Mouse (Mus musculus): ENCODE data around the gene Mrpl50. TPM values are rescaled to one million over a fixed set of nuclear protein-coding genes. Genes with fewer than 3 reads are reported as not detected.
"Not testable (repeated sequence)": the region's sequence is repeated elsewhere in the genome, so short reads cannot be mapped to it uniquely, and the experiment has no call there.

Mrpl50 gene
- polyA plus RNA-seq, 1 experiment: 6.2 TPM

DNA sequence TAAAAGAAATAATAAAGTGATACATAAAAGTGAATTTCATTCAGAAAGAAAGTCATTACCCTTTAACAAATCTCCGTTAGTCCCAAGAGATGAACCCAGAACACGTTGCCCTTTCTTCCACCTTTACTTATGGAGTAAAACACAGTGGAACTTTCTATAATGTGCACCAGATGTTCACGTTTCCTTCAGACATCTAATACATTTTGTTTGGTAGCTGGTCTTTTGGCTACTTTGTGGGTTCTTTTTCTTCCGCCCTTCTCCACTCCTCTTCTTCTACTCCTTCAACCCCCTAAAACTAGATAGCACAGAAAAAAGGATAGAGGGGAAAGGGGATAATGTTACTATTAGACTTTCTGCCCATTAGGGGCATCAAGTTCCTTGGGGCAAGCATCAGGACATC, 8.3 kb downstream of the Mrpl50 start:
- WGBS: 92% methylated on average over 4 of the region's 4 CpGs
- no peak for DNase-seq (ENCODE audit: low read depth, low spot score)

DNA sequence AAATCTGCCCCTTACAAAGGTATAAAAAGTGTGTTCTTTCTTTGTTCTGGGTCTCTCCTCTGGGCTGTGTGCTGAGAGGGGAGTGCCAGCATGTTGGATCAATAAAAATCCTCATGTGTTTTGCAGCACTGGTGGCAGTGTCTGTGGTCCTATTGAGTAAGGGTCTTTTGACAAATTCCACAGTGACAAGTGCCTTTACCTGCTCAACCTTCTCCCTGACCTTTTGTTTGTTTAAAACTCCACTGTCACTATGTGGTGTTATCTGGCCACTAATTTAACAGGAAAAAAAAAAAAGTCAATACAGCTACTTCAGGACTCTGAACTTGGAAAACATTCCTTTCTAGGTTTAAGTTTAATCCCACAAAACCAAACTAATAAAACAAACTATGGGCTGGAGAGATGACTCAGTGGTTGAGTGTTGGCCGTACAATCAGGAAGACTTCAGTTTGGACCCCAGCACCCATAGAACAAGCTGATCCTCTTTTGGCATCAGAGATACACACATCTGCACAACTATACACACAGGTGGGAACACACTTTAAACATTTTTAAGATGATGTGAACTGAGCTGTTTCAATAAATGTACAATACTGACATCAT, 10.6 kb downstream of the Mrpl50 start:
- not testable (repeated sequence) for DNase-seq (ENCODE audit: low read depth, low spot score)

DNA sequence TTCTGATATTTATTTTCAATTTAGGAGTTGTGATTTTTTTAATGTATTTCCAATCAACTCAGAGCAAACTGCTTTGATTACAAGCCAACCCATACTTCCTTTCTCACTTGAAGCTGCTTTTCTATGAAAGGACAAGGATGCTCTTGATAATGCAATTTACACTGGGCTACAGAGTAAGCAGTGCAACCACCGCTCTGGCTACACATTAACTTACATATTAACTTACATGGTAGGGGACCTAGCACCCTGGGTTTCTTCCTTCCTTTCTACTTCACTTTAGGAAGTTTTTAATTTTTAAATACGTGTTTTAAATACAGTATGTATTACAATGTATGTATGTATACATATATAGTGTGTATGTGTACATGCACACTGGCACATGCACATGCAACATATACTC, 11.7 kb downstream of the Mrpl50 start:
- DNase-seq (ENCODE audit: low read depth, low spot score): no peak
- WGBS: 47% methylated on average over 2 of the region's 2 CpGs

More for the DNA sequence above, 10.6 kb downstream of the Mrpl50 start:
- WGBS: 12% methylated on average over 1 of the region's 1 CpGs

DNA sequence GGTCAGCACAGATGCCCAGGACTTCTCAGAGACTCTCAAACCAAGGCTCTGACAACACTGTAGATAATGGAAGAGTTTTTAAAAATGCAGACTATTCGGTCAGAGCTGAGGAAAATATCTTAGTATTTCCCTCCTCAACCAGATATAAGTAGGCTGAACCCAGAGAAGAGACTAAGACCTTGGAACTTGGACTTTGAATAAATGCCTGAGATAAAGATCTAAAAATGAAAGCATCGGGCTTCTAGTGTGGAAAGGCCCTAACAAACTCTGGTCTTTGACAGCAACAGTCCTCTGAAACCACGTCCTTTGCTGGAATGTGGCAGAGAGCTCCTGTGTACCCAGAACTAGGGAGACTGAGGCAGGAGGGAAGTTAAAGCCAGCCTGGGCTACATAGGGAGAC, 14.5 kb downstream of the Mrpl50 start, which contains the start of gene Baat:
Gene Baat (minus strand): TSS at position 172 of the 400 bp plus-strand sequence.
- 30% methylated on average over 3 of the region's 3 CpGs for WGBS
- DNase-seq (ENCODE audit: low read depth, low spot score): no peak

DNA sequence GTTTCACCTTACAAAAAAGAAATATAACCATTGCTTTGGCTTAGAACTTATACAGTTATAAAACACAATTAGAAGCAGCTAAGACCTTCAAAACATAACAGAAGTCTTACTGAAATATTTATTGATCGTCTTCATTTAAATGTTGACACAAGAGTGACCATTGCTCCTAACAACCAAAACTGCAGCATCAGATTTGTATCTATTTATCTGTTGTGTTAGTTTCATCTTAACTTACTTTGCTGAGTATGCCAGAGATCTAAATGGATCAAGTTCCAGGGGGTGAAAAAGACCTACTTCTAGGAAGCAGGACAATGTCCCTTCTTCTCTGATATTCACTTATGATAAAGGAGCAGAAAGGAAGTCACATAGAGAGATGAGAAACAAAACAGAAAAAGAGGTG, 17.3 kb downstream of the Mrpl50 start:
- 76% methylated on average over 1 of the region's 1 CpGs for WGBS
- no peak for DNase-seq (ENCODE audit: low read depth, low spot score)

DNA sequence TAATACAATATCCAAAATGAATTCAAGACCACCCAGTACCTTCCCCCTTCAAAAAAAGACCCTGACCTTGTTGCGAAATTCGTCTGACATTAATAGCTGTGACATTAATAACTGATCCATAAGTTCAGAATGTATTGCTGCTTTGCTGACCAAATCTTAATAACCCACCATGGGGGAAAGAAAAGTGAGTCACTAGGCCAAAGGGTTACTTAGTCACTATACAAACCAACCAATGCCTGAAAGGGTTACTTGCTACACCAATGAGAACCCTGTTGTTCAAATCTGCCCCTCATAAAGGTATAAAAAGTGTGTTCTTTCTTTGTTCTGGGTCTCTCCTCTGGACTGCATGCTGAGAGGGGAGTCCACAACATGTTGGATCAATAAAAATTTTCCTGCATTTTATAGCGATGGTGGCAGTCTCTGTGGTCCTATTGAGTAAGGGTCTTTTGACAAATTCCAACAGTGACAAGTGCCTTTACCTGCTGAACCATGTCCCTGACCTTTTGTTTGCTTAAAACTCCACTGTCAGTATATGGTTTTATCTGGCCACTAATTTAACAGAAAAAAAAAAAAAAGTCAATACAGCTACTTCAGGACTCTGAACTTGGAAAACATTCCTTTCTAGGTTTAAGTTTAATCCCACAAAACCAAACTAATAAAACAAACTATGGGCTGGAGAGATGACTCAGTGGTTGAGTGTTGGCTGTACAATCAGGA, 34.8 kb downstream of the Mrpl50 start:
- WGBS: 37% methylated on average over 3 of the region's 3 CpGs
- DNase-seq (ENCODE audit: low read depth, low spot score): not testable (repeated sequence)

DNA sequence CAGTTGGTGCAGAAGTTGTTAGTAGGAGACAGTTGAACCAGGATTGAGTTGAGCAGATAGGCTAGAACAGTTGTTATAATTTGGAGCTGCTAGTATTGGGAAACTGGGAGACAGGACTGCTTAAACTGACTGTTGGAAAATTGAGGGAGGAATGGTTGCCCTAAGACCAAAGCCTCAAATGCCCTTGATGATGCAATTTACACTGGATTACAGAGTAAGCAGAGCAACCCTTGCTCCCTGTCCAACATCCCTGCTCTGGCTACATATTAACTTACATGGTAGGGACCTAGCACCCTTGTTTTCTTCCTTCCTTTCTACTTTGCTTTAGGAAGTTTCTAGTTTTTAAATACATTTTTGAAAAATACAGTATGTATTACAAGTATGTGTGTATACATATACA, 35.5 kb downstream of the Mrpl50 start:
- peak; percentile 68 for DNase-seq (ENCODE audit: low read depth, low spot score)

DNA sequence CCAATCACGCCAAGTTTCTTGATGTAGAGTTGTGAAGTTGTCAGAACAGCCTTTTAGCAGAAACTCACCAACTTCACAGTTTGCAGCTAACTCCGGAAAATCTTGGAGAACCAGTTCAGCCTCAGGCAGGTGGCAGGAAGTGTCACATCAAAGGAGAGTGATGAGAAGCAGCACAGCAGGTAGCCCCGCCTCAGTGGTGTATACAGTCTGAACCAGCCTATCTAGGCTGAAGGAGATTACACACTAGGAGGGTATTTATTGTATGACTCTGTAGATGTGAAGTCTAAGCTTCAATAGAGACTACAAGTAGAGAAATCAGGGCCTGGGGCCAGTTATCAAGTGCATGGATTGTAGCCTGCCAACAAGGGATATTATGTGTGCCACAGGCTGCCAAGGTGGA, 40.0 kb downstream of the Mrpl50 start:
- whole genome bisulfite sequencing: 13% methylated on average over 3 of the region's 3 CpGs
- DNase-seq (ENCODE audit: low read depth, low spot score): peak; percentile 48

DNA sequence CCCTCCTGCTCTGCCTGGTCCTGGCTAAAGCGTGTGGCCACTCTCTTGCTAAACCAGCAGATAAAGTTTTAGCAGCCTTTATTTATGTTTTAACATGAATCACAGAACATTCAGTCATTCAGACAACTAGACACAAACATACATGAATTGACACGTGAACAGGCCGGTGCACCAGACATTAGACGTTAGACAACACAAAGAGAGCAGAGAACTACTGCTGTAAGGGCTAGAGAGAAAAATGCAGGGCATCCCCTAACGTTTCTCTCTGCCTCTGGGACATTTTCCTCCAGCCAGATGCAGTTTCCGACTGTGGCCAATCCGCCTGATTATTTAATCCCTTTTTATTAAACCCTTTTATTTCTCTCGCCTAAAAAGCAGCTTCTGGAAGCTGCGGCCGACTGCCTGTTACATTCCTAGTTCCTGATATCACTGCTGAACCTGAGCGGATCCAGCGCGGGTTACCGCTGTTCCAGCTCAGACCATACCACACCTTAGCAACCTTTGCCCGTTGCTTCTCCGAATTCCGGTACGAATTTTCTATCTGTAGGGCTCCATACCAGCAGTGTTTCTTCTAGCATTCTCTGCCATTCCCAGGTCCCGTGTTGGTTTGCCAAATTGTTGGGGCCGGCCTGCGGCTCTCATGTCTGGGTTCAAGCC, 40.7 kb downstream of the Mrpl50 start:
- no peak for DNase-seq (ENCODE audit: low read depth, low spot score)
- WGBS: 16% methylated on average over 21 of the region's 21 CpGs

DNA sequence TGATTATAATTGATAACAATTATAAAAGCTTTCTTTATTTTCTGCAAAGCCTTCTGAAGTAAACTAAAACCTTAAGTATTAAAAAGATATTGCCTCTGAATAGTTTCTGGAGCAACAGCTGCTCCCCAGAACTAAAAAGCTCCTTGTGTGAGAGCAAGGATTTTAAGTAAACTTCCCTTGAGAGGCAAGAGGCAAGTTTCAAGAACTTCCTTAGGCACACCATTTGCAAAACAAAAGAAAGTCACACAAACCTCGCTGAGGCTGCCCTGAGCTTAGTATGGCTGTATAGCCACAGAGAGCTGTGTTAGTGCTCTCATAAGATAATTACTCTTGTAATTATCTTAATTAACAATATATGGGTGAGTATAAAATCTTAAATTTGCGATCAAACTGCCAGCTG, 41.9 kb downstream of the Mrpl50 start:
- WGBS: 20% methylated on average over 2 of the region's 2 CpGs
- not testable (repeated sequence) for DNase-seq (ENCODE audit: low read depth, low spot score)

DNA sequence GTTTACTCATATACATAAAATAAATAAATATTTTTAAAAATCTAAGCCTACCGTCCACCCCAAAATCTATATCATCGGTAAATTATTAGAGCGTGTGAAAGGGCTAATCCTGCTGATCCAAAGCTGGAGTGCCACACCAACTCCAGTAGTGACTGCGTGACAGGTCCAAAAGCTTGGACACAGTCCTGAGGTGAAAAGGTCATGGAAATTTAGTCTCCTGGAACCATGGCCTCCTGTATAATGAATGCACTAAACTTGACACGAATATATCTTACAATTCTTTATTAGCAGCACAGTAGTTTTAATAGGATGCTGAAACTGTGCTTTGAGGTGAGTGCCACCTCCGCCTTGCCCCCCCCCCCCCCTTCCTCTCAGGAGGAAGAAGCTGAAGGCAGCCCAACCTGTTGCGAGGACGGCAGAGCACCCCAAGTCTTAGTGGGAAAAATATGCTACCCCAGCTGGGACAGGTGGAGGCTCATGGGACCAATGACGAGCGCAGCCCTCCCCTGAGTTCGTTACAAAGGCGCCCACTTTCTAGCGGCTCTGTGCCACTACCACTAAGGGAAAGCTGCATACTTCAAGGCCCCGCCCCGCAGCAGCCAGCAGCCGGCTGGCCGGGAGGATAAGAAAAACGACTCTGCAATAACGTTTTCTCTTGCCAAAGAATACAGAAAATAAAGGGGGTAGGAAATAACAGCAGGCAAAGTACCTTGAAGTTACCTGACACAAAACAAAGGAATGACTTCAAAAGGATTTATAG, 42.6 kb downstream of the Mrpl50 start:
- 21% methylated on average over 19 of the region's 19 CpGs for WGBS
- no peak for DNase-seq (ENCODE audit: low read depth, low spot score)

DNA sequence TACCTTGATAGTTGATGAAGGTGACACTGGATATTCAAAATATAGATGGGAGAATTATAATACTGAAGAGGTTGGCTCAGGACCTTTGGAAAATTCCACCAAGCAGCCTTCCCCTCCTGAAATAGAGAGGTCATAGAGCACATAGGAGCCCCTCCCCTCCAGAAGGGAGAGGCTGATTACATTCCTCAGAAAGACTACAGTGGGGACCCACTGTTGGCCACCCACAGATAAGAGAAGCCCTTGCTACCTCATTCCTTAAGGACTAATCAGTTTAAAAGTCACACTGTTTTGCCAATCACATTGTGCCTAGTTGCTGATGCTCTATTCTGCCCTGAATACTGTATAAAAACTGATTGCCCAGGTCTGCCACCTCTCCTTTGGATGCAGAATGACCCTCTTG, 46.3 kb downstream of the Mrpl50 start:
- no peak for DNase-seq (ENCODE audit: low read depth, low spot score)

DNA sequence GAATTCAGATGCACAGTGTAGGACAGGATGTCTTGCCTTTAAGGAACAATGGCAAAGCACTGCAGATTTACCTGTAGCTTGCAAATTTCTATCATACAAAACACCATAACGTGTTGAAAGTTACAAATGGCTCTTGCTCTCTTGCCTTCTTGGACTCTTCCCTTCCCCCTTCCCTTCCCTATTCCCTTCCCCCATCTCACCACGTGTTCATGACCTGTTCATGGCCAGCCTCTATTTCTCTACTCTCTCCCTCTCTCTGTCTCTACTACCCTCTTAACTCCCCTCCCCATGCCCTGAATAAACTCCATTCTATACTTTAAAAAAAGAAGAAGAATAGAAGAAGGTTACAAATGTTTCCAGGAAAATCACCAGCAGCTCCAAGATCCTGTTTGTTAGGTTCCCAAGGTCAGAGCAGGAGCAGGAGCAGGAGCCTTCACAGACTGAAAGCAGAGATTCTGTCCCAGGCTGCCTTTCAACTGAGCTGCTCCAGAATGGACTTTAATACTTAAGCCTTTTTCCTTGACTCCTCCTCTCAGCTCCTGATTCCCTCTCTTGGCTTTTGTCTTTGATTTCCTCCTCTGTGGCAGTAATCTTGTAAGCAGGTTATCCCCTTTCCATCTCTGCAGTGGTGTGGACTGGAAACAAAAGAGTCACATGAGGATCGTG, 47.3 kb downstream of the Mrpl50 start, which contains the start of gene Acnat1:
Gene Acnat1 (minus strand): TSS at position 478 of the 666 bp plus-strand sequence.
- WGBS: 34% methylated on average over 3 of the region's 3 CpGs

DNA sequence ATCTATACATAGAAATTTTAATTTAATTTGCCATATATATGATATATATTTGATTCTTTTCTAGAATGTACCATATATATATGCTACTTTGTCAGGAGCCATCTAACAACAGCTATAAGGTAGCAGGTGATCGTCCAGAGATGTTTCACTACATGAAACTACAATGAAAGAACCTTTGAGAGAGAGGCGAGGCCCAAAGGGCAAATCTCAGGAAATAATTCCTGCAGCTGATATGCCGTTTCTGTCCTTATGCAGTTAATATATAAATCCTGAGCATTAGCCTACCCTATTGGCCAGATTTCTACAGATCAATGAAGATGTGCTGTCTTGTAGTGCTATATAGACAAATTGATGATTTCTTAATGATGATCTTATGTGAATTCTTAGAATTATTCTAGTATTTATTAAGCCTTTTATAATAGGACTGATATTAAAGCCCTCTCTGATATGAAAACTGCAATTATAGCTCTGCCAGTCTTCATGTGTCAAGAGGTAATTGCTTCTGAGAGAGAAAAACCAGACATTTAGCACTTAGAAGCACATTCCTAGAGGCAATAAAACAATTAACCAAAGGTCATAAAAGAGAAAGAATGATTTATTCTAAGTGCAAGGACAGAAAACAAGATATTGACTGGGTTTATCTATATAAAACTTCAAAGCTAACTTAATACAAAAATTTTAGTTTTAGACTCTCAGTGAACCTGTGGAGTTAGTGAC, 51.3 kb downstream of the Mrpl50 start:
- WGBS: 39% methylated on average over 3 of the region's 3 CpGs
- no peak for DNase-seq (ENCODE audit: low read depth, low spot score)

More for the DNA sequence above, 47.3 kb downstream of the Mrpl50 start, which contains the start of gene Acnat1:
- no peak for DNase-seq (ENCODE audit: low read depth, low spot score)

DNA sequence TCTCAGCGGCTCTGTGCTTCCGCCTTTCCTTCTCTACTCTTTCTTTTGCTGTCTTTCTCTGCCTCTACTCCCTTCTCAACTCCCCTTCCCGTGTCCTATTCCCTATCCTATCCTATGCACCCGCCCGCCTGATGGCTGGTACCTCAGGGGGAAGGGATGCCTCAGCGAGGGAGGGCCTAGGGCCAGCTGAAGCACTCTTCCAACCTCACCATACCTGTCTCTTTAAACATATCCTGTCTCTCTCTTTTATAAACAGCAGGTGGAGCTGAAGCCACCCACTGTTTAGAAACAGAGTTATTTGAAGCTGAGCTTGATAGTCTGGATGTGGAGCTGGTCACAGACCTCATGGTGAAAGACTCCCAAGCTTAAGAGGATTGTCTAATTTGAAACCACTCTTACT, 53.5 kb downstream of the Mrpl50 start:
- WGBS: 92% methylated on average over 6 of the region's 6 CpGs
- no peak for DNase-seq (ENCODE audit: low read depth, low spot score)
